Mouse (Mus musculus): ENCODE measurements around the gene Nprl3.

GRCm38 (mm10) chr11:32220607-32221224 is 46.8 kb downstream of the Nprl3 start:
- TF ChIP-seq CTCF (IDR thresholded peaks at IDR 0.05) (no peak), EP300 (IDR thresholded peaks at IDR 0.05) (no peak)
